Mouse (Mus musculus) kidney, embryonic 14.5 days (tissue): ENCODE measurements around the gene Pgap3. TPM values are rescaled to one million over a fixed set of nuclear protein-coding genes. Genes with fewer than 3 reads are reported as not detected.

Experiments
- ATAC-seq: fragments of 200-750 bp; cut with Nextera tagmentation; 2 replicates; pipeline ENCODE4 v1.8.0; 2017; ENCODE audit warnings: moderate number of reproducible peaks, mild to moderate bottlenecking, moderate TSS enrichment, moderate library complexity; ENCODE audit not compliant: low FRiP score, low TSS enrichment
- H3K27ac ChIP-seq: fragments of 300-500 bp; sonication (generic); 2 replicates; pipeline ENCODE4 v1.5.1; 2014; ENCODE audit warnings: low read depth, mild to moderate bottlenecking, low read length, moderate library complexity, mixed read lengths
- H3K27me3 ChIP-seq: fragments of 300-500 bp; sonication (generic); 2 replicates; pipeline ENCODE4 v1.6.1; 2014; ENCODE audit warnings: mild to moderate bottlenecking, low read length; ENCODE audit not compliant: control insufficient read depth, insufficient read depth
- H3K36me3 ChIP-seq: fragments of 300-500 bp; sonication (generic); 2 replicates; pipeline ENCODE4 v1.6.1; 2014; ENCODE audit warnings: low read length, mixed read lengths; ENCODE audit not compliant: control insufficient read depth, insufficient read depth
- H3K4me1 ChIP-seq: fragments of 300-500 bp; sonication (generic); 2 replicates; pipeline ENCODE4 v1.6.1; 2014; ENCODE audit warnings: low read length, mixed read lengths; ENCODE audit not compliant: control insufficient read depth, insufficient read depth
- H3K4me2 ChIP-seq: fragments of 300-500 bp; sonication (generic); replicated peaks from 2 replicates; pipeline ENCODE4 v1.6.1; 2014; ENCODE audit warnings: low read depth, mild to moderate bottlenecking, low read length
- H3K4me3 ChIP-seq: fragments of 300-500 bp; sonication (generic); 2 replicates; pipeline ENCODE4 v1.5.1; 2014; ENCODE audit warnings: mild to moderate bottlenecking, low read length
- H3K9ac ChIP-seq: fragments of 300-500 bp; sonication (generic); 2 replicates; pipeline ENCODE4 v1.6.1; 2014; ENCODE audit warnings: low read depth, mild to moderate bottlenecking, low read length, moderate library complexity
- H3K9me3 ChIP-seq: fragments of 300-500 bp; sonication (generic); 2 replicates; pipeline ENCODE4 v1.6.1; 2016; ENCODE audit warnings: low read length; ENCODE audit not compliant: control insufficient read depth
- WGBS: fragments of 180-500 bp; shearing (Covaris S2); extraction: QIAGEN DNeasy Blood & Tissue Kit; methylation state at CpG from one replicate; pipeline ENCODE4 v1.1.7; 2014; 5-methylcytosine and 5-hydroxymethylcytosine counted together
- polyA plus RNA-seq: library from polyadenylated mRNA; unstranded; fragments of >200 nt; fragmentation: Nextera tagmentation; extraction: Ambion mirVana; gene quantifications from 2 replicates; pipeline ENCODE4 v1.2.1, GENCODE M21; 2014

The Pgap3 gene
- polyA plus RNA-seq, 1 experiment from 2014 or later = 14.8 TPM

DNA sequence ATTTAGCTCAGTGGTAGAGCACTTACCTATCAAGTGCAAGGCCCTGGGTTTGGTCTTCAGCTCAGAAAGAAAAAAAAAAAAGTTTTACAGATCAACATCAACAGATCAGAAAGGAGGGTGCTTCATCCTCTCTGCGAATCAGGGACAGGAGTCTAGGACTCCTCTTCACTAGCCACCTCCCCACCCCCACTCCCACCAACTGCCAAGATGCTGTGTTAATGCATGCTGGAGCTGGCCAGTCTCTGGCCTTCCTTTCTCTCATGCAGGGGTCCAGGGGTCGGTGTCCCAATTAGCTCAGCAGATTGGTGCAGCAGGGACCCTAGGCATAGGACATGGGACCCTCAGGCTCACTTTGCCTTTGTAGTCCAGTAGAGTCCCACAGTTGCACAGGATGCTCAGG, 29.7 kb downstream of the Pgap3 start:
- no peak overlapping the region for H3K4me2 ChIP-seq
- WGBS = 86% methylated on average over 2 of the region's 2 CpGs

GRCm38 (mm10) chr11:98369337-98369736, 31.0 kb downstream of the Pgap3 start:
- Histone ChIP-seq H3K27ac (no peak overlapping the region), H3K4me3 (no peak overlapping the region), H3K9ac (no peak overlapping the region), H3K9me3 (no peaks in the 10 kb centered on the region), H3K4me2 (no peak overlapping the region), H3K4me1 (peaks cover 6% of the 10 kb centered on the region; the same call in 1 of the 2 replicates), H3K36me3 (peaks cover 9% of the 10 kb centered on the region; the same call in 1 of the 2 replicates), H3K27me3 (no peaks in the 10 kb centered on the region)
- no peak for ATAC-seq
- WGBS = 75% methylated on average over 6 of the region's 6 CpGs

More for the DNA sequence above, 29.7 kb downstream of the Pgap3 start:
- H3K36me3 ChIP-seq = peaks cover 21% of the 10 kb centered on the region
- no peak overlapping the region for H3K4me3 ChIP-seq
- H3K4me1 ChIP-seq = peaks cover 6% of the 10 kb centered on the region; the same call in 1 of the 2 replicates
- no peak for ATAC-seq
- no peaks in the 10 kb centered on the region for H3K9me3 ChIP-seq
- no peak overlapping the region for H3K9ac ChIP-seq
- no peak overlapping the region for H3K27ac ChIP-seq
- H3K27me3 ChIP-seq = no peaks in the 10 kb centered on the region

DNA sequence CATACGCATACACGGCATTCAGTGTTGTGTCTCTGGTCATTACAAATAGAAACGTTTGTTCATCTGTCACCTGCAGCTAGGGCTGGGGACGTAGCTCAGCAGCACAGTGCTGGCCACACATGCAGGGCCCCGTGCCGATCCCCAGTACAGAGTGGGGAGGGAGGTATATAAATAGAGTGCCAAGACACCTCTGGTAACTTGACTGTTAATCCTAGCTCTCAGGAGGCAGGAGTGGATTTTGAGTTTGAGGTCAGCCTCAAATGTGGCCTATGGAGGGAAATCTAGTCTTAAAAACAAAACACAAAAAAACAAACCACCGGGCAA, 32.5 kb downstream of the Pgap3 start:
- no peak for ATAC-seq
- Histone ChIP-seq H3K9ac (no peak overlapping the region), H3K4me1 (peaks cover 6% of the 10 kb centered on the region; the same call in 1 of the 2 replicates), H3K4me2 (no peak overlapping the region), H3K4me3 (no peak overlapping the region), H3K36me3 (peaks cover 4% of the 10 kb centered on the region; the same call in 1 of the 2 replicates), H3K27me3 (no peaks in the 10 kb centered on the region), H3K9me3 (no peaks in the 10 kb centered on the region), H3K27ac (no peak overlapping the region)
- 87% methylated on average over 7 of the region's 7 CpGs for WGBS

- ATAC-seq = no peak
- no peak overlapping the region for H3K9ac ChIP-seq
- no peak overlapping the region for H3K4me2 ChIP-seq
- no peak overlapping the region for H3K4me3 ChIP-seq
- H3K4me1 ChIP-seq = peaks cover 7% of the 10 kb centered on the region; the same call in 1 of the 2 replicates
- 80% methylated on average over 10 of the region's 10 CpGs for WGBS
- H3K27ac ChIP-seq = no peak overlapping the region
- H3K9me3 ChIP-seq = no peaks in the 10 kb centered on the region
- H3K27me3 ChIP-seq = no peaks in the 10 kb centered on the region
- H3K36me3 ChIP-seq = peaks cover 4% of the 10 kb centered on the region; the same call in 1 of the 2 replicates
These were observed 33.0 kb downstream of the Pgap3 start for GRCm38 (mm10) chr11:98367171-98367862.

DNA sequence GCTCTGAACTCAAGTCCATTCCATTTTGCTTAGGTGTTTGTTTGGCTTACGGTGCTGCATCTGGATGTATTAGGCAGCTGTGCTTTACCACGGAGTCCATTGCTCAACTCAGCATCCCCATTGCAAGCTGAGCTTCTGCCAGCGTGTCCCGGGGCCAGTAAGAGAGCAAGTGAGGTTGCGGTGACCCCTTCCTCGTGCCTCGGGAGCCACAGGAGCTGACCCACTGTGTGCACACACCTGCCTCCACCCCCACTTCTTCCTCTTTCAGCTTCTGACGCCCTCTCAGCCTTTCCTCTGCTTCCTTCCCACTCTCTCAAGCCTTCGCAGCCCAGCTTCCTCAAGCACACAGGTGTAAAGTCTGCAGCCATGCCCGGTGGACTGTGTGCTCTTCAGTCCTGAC, 34.0 kb downstream of the Pgap3 start:
- no peak overlapping the region for H3K4me3 ChIP-seq
- H3K4me2 ChIP-seq = no peak overlapping the region
- no peak overlapping the region for H3K9ac ChIP-seq
- ATAC-seq = no peak
- H3K9me3 ChIP-seq = no peaks in the 10 kb centered on the region
- no peak overlapping the region for H3K27ac ChIP-seq
- WGBS = 87% methylated on average over 10 of the region's 10 CpGs
- peaks cover 12% of the 10 kb centered on the region; the same call in 1 of the 2 replicates for H3K4me1 ChIP-seq
- H3K36me3 ChIP-seq = peaks cover 4% of the 10 kb centered on the region; the same call in 1 of the 2 replicates
- H3K27me3 ChIP-seq = no peaks in the 10 kb centered on the region

- Histone ChIP-seq H3K4me3 (no peak overlapping the region), H3K27ac (no peak overlapping the region), H3K9ac (no peak overlapping the region), H3K36me3 (peaks cover 4% of the 10 kb centered on the region; the same call in 1 of the 2 replicates), H3K4me2 (no peak overlapping the region), H3K27me3 (no peaks in the 10 kb centered on the region), H3K9me3 (no peaks in the 10 kb centered on the region), H3K4me1 (peaks cover 16% of the 10 kb centered on the region; the same call in 1 of the 2 replicates)
- 93% methylated on average over 5 of the region's 5 CpGs for WGBS
- ATAC-seq = no peak
These were observed 35.9 kb downstream of the Pgap3 start for GRCm38 (mm10) chr11:98364410-98364809.

DNA sequence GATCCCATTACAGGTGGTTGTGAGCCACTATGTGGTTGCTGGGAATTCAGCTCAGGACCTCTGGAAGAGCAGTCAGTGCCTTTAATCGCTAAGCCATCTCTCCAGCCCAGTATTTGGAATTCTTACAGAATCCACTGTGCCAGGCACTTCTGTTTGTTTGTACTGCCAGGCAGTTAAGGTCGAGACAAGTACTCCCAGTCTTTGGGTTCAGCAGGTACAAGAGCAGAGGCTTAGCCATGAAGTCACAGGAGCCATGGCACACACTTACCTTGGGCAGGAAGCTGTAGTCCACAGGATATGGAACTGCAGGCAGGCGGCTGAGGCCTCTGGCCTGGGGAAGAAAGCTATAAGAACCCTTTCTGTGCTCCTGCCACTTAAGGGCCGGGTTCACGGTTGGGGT, 36.5 kb downstream of the Pgap3 start:
- no peak overlapping the region for H3K4me2 ChIP-seq
- peaks cover 22% of the 10 kb centered on the region; the same call in 1 of the 2 replicates for H3K4me1 ChIP-seq
- ATAC-seq = no peak
- no peak overlapping the region for H3K4me3 ChIP-seq
- H3K27me3 ChIP-seq = no peaks in the 10 kb centered on the region
- H3K9me3 ChIP-seq = no peaks in the 10 kb centered on the region
- WGBS = 84% methylated on average over 5 of the region's 5 CpGs
- H3K9ac ChIP-seq = no peak overlapping the region
- H3K36me3 ChIP-seq = peaks cover 4% of the 10 kb centered on the region; the same call in 1 of the 2 replicates
- no peak overlapping the region for H3K27ac ChIP-seq

DNA sequence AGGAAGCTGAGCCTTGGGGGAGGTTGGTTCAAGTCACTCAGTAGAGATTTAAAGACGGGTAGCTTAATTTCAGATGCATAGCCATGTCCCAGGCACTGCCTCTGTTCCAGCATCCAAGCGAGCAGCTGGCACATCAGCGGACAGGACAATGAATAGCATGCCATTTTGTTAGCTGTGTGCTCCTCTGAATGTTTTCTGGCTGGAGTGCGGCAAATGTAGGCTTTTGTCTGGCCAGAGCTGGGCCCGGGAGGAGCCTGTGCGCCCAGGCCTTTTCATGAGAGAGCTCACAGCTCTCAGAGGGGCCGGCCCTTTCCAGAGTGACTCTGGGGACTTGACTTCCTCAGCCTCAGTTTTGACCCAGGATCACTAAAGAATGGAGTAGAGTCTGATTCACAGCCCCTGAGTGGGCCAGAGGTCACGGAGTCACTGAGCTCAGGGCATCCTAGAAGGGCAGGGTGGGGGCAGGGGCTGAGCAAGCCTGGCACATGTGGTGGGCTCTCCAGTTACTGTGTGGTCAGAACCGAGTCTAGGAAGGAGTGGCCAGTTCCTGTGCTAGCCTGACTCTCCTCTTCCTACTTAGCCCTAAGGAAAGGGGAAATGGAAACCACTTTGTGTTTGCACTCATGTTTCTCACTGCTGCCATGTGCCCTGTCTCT, 39.3 kb downstream of the Pgap3 start:
- H3K27me3 ChIP-seq = no peaks in the 10 kb centered on the region
- peak overlapping the region; percentile 17; the same call in 1 of the 2 replicates for H3K27ac ChIP-seq
- peaks cover 30% of the 10 kb centered on the region for H3K4me1 ChIP-seq
- 0 out of 2 replicates have a peak overlapping the region, but pooled peaks have one; percentile 1 for H3K4me2 ChIP-seq
- WGBS = 42% methylated on average over 9 of the region's 9 CpGs
- ATAC-seq = no peak
- no peaks in the 10 kb centered on the region for H3K9me3 ChIP-seq
- 0 out of 2 replicates have a peak overlapping the region, but pooled peaks have one; percentile 18 for H3K9ac ChIP-seq
- no peak overlapping the region for H3K4me3 ChIP-seq
- H3K36me3 ChIP-seq = no peaks in the 10 kb centered on the region
